Mouse (Mus musculus): ENCODE results near the gene Sspn. TPM values are rescaled to one million over a fixed set of nuclear protein-coding genes. Genes with fewer than 3 reads are reported as not detected.

Gene Sspn
- total RNA-seq (2015) (not detected in 2 replicates), total RNA-seq (2017) (not detected in 2 replicates)

- no peak for ATAC-seq (ENCODE audit: poor library complexity, severe bottlenecking)
These were observed at the start of gene Sspn for GRCm38 (mm10) chr6:145931341-145931740. Gene Sspn, plus strand, starts transcription at chr6:145931641.

GRCm38 (mm10) chr6:145883010-145883409 lies 48.4 kb upstream of the Sspn start:
- peak; percentile 35; the same call in 1 of the 2 replicates for ATAC-seq (ENCODE audit: poor library complexity, severe bottlenecking)

- peak; percentile 70 for ATAC-seq (ENCODE audit: poor library complexity, severe bottlenecking)
These were observed 47.8 kb upstream of the Sspn start for GRCm38 (mm10) chr6:145883668-145884067.

- ATAC-seq (ENCODE audit: poor library complexity, severe bottlenecking): 0 out of 2 replicates have a peak, but pooled peaks have one; percentile 6
These were observed 46.4 kb upstream of the Sspn start for GRCm38 (mm10) chr6:145885069-145885468.

- no peak for ATAC-seq (ENCODE audit: poor library complexity, severe bottlenecking)
These were observed 45.2 kb upstream of the Sspn start for GRCm38 (mm10) chr6:145886277-145886676.

DNA sequence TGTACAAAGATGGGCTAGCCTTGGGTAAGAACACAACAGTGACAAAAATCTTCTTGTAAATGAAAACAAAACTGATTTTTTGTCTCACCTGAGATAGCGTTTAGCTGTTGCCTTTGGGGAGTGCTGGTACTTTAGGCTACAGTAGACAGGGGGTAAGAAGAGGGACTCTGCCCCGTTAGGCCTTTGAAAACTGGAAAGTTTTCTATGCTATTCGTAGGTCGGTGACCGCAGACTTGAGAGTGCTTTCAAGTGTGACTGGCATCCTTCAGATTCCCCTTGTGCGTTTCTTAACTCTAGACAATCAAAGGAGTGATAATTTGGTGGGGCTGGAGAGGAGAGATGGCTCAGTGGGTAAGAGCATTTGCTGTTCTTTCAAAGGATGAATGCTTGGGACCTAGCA lies 43.7 kb upstream of the Sspn start:
- no peak for ATAC-seq (ENCODE audit: poor library complexity, severe bottlenecking)

GRCm38 (mm10) chr6:145891951-145892350 lies 39.5 kb upstream of the Sspn start:
- no peak for ATAC-seq (ENCODE audit: poor library complexity, severe bottlenecking)

DNA sequence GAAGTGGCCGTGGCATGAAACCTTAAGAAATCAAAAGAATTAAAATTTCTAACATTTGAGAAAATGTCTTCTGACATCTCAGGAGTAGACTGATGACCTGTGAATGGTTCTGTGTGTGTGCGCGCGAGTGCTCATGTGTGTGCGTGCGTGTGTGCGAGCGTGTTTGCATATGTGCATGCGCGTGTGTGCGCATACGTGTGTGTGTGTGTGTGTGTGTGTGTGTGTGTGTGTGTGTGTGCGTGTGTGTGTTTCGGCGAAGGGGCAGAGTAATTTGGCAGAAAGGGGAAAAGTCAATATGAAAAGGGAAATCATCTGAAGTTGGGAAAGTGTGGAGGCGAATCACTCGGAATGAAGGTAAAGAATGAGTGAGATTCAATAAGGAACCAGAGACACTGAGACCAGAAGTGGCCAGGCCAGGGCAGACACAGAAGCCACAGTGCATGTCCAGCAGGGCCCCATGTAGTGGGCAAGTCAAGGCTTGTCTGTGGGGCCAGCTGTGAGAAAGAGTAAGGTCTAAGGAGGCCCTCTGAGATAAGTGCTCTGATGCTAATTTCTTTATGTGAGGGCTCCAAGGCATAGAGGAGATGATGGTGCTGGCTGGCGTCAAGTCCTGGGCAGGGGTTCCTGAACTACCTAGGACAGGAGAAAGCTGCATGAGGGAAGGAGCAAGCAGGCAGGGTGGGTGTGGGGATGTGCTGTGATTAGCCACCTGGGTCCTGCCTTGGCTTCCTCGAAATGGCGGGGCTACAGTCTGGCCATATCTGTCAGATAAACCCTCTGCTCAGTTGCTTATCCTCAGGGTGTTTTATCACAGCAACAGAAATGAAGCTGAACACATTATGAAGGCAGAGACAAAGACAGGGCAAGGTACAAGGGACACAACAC lies 38.8 kb upstream of the Sspn start:
- ATAC-seq (ENCODE audit: poor library complexity, severe bottlenecking): no peak; the same call in 1 of the 2 replicates

- peak; percentile 51 for ATAC-seq (ENCODE audit: poor library complexity, severe bottlenecking)
These were observed 37.9 kb upstream of the Sspn start for GRCm38 (mm10) chr6:145893366-145894021.

DNA sequence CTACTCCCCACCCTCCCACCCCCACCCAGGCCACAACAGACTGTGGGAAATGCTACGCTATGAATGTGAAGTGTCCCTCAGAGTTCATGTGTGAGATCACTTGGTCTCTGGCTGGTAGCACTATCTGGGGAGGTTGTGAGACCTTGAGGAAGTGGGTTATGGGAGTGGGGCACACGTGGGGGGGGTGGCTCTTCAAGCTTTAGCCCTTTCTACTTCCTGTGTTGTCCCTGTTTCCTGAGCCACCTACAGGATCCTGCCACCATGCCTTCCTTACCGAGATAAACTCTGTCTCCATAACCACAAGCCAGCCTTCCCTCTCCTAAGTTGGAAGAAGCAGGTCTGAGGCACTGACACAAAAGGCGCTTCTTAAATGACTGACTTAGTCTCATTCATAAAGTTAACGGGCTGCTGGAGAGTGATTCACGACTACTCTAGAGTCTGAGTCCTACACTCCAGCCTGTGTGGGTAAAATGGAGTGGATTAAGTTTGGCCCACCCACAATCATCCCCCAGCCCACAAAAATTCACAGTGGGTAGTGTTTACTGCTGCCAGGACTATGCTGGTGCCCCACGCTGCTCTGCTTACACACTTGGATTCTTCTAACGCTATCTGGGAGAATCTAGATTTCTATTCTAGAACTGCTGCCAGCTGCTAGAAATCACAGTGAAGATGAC lies 36.6 kb upstream of the Sspn start:
- peak; percentile 45; the same call in 1 of the 2 replicates for ATAC-seq (ENCODE audit: poor library complexity, severe bottlenecking)

- no peak for ATAC-seq (ENCODE audit: poor library complexity, severe bottlenecking)
These were observed 27.3 kb upstream of the Sspn start for GRCm38 (mm10) chr6:145904169-145904568.

DNA sequence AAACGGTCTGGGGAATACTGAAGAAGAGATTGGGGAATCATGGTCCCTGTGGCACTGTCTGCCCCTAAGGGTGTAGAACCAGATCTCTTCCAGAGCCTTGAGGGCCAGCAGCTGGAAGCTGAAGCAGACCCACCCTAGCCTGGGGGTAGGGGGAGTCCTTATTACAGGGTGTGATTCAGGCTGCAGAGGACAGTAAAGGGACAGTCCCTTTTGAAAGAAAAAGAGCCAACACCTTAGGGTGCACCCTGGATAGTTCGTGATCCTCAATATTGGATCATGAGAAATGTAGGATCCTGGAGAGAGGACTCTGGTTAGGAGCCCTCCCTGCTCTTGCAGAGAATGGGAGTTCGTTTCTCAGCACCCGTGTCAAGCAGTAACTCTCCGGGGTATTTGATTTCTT lies 26.8 kb upstream of the Sspn start:
- ATAC-seq (ENCODE audit: poor library complexity, severe bottlenecking): no peak

GRCm38 (mm10) chr6:145906096-145906890 lies 25.1 kb upstream of the Sspn start:
- ATAC-seq (ENCODE audit: poor library complexity, severe bottlenecking): no peak

- peak; percentile 59; the same call in 1 of the 2 replicates for ATAC-seq (ENCODE audit: poor library complexity, severe bottlenecking)
These were observed 21.5 kb upstream of the Sspn start for GRCm38 (mm10) chr6:145909943-145910342.

GRCm38 (mm10) chr6:145910469-145911426 lies 20.7 kb upstream of the Sspn start:
- no peak for ATAC-seq (ENCODE audit: poor library complexity, severe bottlenecking)

- ATAC-seq (ENCODE audit: poor library complexity, severe bottlenecking): no peak
These were observed 19.2 kb upstream of the Sspn start for GRCm38 (mm10) chr6:145912232-145912631.

DNA sequence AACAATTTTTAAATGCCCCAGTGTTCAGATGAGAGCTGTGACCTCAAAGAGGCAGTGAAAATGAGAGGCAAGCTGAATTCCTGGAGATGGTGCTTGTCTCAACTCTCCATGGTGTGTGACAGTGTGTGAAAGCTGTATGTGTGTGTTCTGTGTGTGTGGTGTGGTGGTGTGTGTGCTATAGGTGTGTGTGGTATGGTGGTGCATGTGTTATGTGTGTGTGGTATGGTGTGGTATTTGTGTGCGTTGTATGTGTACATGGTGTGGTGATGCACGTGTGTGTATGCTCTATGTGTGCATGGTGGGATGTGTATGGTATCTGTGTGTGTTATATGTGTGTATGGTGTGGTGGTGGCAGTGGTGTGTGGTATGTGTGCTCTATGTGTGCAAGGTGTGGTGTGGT lies 16.0 kb upstream of the Sspn start:
- ATAC-seq (ENCODE audit: poor library complexity, severe bottlenecking): no peak

- ATAC-seq (ENCODE audit: poor library complexity, severe bottlenecking): no peak
These were observed 15.0 kb upstream of the Sspn start for GRCm38 (mm10) chr6:145916401-145916800.

DNA sequence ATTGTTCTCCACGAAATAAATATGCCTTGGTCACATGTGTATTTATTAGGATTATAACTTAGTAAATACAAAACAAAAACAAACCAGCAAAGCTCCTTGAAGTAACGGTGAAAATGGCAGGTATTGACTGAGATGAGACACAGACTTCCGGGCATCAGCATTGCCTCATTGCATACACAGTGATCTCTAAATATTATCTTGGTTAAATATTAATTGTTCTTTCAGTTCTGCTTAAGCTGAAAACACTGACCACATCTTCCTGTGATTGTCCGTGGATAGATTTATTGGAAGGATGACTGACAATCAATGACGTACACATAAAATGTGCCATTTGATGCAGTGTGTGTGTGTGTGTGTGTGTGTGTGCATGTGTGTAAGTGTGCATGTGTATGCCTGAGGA lies 13.2 kb upstream of the Sspn start:
- ATAC-seq (ENCODE audit: poor library complexity, severe bottlenecking): no peak

All from megakaryocyte, adult 5-6 weeks (primary cell).